Mouse (Mus musculus) adipocyte (in vitro differentiated cells): ENCODE results near the gene Lrp6.

Experiments
- DNase-seq: peaks from one replicate; pipeline ENCODE4 v3.0.0-alpha.2; 2016; ENCODE audit warnings: low spot score

Gene Lrp6

GRCm38 (mm10) chr6:134434866-134435390, 131.8 kb downstream of the Lrp6 start:
- DNase-seq, result no peak

GRCm38 (mm10) chr6:134434044-134434443, 132.7 kb downstream of the Lrp6 start:
- no peak for DNase-seq

GRCm38 (mm10) chr6:134433281-134433680, 133.5 kb downstream of the Lrp6 start:
- DNase-seq, result no peak

GRCm38 (mm10) chr6:134431583-134431982, 135.2 kb downstream of the Lrp6 start:
- DNase-seq, result no peak

GRCm38 (mm10) chr6:134430161-134430799, 136.5 kb downstream of the Lrp6 start:
- no peak for DNase-seq

GRCm38 (mm10) chr6:134428455-134428854, 138.3 kb downstream of the Lrp6 start:
- DNase-seq, result no peak

GRCm38 (mm10) chr6:134427165-134427564, 139.6 kb downstream of the Lrp6 start:
- peak; percentile 38 for DNase-seq

- peak; percentile 85 for DNase-seq
Observed at GRCm38 (mm10) chr6:134425216-134425717, 141.5 kb downstream of the Lrp6 start.

GRCm38 (mm10) chr6:134421921-134422320, 144.8 kb downstream of the Lrp6 start:
- DNase-seq, result no peak

- no peak for DNase-seq
Observed at GRCm38 (mm10) chr6:134420375-134420774, 146.4 kb downstream of the Lrp6 start.

- no peak for DNase-seq
Observed at GRCm38 (mm10) chr6:134417886-134418285, 148.9 kb downstream of the Lrp6 start.

GRCm38 (mm10) chr6:134416556-134417105, 150.1 kb downstream of the Lrp6 start:
- no peak for DNase-seq

GRCm38 (mm10) chr6:134414532-134414883, 152.3 kb downstream of the Lrp6 start:
- no peak for DNase-seq

- no peak for DNase-seq
Observed at GRCm38 (mm10) chr6:134413706-134414531, 152.8 kb downstream of the Lrp6 start.

GRCm38 (mm10) chr6:134407226-134407625, 159.5 kb downstream of the Lrp6 start:
- DNase-seq, result no peak

- DNase-seq, result no peak
Observed at GRCm38 (mm10) chr6:134403684-134404070, 163.1 kb downstream of the Lrp6 start.

- peak; percentile 73 for DNase-seq
Observed at GRCm38 (mm10) chr6:134402914-134403683, 163.7 kb downstream of the Lrp6 start.
